Mouse (Mus musculus) CH12.LX (cell line): ENCODE measurements at regions not wholly inside any gene's neighbourhood (a gene's known extent, or its start where the extent isn't known, plus 50 kb on each side); places are given as distances from the start of the nearest gene placed in this dataset.

Experiments used
- DNase-seq: peaks from one replicate; pipeline ENCODE4 v3.0.0-alpha.2; 2013; ENCODE audit errors: extremely low read depth
- H3K27ac ChIP-seq: 2 replicates; pipeline ENCODE4 v1.5.1; 2012; ENCODE audit warnings: low read depth, mild to moderate bottlenecking, control low read depth, moderate library complexity; ENCODE audit not compliant: insufficient read depth
- H3K27me3 ChIP-seq: replicated peaks from 2 replicates; pipeline ENCODE3; 2012; ENCODE audit warnings: inconsistent platforms
- H3K36me3 ChIP-seq, 2 experiments: replicated peaks in 1 of 2; 2 replicates each; pipeline versions ENCODE3 to v1.6.1; 2012; ENCODE audit warnings: inconsistent platforms in 1 of 2, low read length in 1 of 2, mild to moderate bottlenecking in 1 of 2, mixed read lengths in 1 of 2, moderate library complexity in 1 of 2; ENCODE audit not compliant: control insufficient read depth in 1 of 2, insufficient read depth in 1 of 2
- H3K4me1 ChIP-seq, 2 experiments: 2 replicates each; pipeline ENCODE4 v1.6.1; 2012; ENCODE audit warnings: inconsistent platforms in 1 of 2, moderate library complexity in 1 of 2; ENCODE audit not compliant: insufficient read depth in 2 of 2, control insufficient read depth in 1 of 2
- H3K4me2 ChIP-seq: 2 replicates; pipeline ENCODE4 v1.6.1; 2012; ENCODE audit warnings: low read depth, mild to moderate bottlenecking, control low read depth; ENCODE audit not compliant: poor library complexity, insufficient read depth, severe bottlenecking
- H3K4me3 ChIP-seq, 3 experiments: fragments of 150-350 bp in 1 of 3; sonication (generic) in 1 of 3; replicated peaks in 1 of 3; 2 replicates each; pipeline versions ENCODE3 to v1.5.1; 2011 to 2012; ENCODE audit warnings: low read depth in 2 of 3, low read length in 2 of 3, mild to moderate bottlenecking in 2 of 3, moderate library complexity in 2 of 3, control low read depth in 1 of 3, improper control_type of control experiment in 1 of 3, inconsistent platforms in 1 of 3, mixed read lengths in 1 of 3; ENCODE audit not compliant: poor library complexity in 1 of 3
- H3K79me2 ChIP-seq: replicated peaks from 2 replicates; pipeline ENCODE4 v1.6.1; 2012; ENCODE audit warnings: mild to moderate bottlenecking, moderate library complexity; ENCODE audit not compliant: control insufficient read depth, poor library complexity, insufficient read depth, severe bottlenecking; ENCODE audit errors: extremely low read depth
- H3K9ac ChIP-seq: 2 replicates; pipeline ENCODE4 v1.6.1; 2012; ENCODE audit warnings: low read depth, mild to moderate bottlenecking, control low read depth, moderate library complexity; ENCODE audit not compliant: insufficient read depth
- H3K9me3 ChIP-seq: replicated peaks from 2 replicates; pipeline ENCODE3; 2012; ENCODE audit warnings: low read length, inconsistent platforms, mixed read lengths
- BHLHE40 ChIP-seq: IDR thresholded peaks from 2 replicates; pipeline ENCODE4 v1.6.1; 2011; ENCODE audit warnings: mild to moderate bottlenecking, low read depth, low read length, improper control_type of control experiment
- CHD1 ChIP-seq: IDR thresholded peaks from 2 replicates; pipeline ENCODE4 v1.6.1; 2012; ENCODE audit warnings: low read depth, low read length, improper control_type of control experiment, inconsistent platforms
- CHD2 ChIP-seq: IDR thresholded peaks from 2 replicates; pipeline ENCODE4 v1.6.1; 2011; ENCODE audit warnings: low read length, improper control_type of control experiment
- E2F4 ChIP-seq: IDR thresholded peaks from 2 replicates; pipeline ENCODE4 v1.6.1; 2011; ENCODE audit warnings: low read depth, low read length, improper control_type of control experiment; ENCODE audit not compliant: insufficient replicate concordance
- ELF1 ChIP-seq: IDR thresholded peaks from 2 replicates; pipeline ENCODE4 v1.6.1; 2014; ENCODE audit warnings: low read depth, mild to moderate bottlenecking, inconsistent platforms, low read length, improper control_type of control experiment
- ETS1 ChIP-seq: conservative IDR thresholded peaks from 2 replicates; pipeline ENCODE4 v1.6.1; 2012; ENCODE audit warnings: low read depth, mild to moderate bottlenecking, inconsistent platforms, low read length, improper control_type of control experiment, moderate library complexity
- GABPA ChIP-seq: IDR thresholded peaks from 2 replicates; pipeline ENCODE4 v1.6.1; 2012; ENCODE audit warnings: low read depth, low read length, improper control_type of control experiment, inconsistent platforms; ENCODE audit not compliant: insufficient replicate concordance
- JUN ChIP-seq: IDR thresholded peaks from 2 replicates; pipeline ENCODE4 v1.6.1; 2011; ENCODE audit warnings: low read depth, mild to moderate bottlenecking, low read length, improper control_type of control experiment, moderate library complexity; ENCODE audit not compliant: insufficient read depth
- JUND ChIP-seq: conservative IDR thresholded peaks from 2 replicates; pipeline ENCODE4 v1.6.1; 2011; ENCODE audit warnings: low read depth, low read length, improper control_type of control experiment
- KAT2A ChIP-seq: IDR thresholded peaks from 2 replicates; pipeline ENCODE4 v1.6.1; 2012; ENCODE audit warnings: low read length, improper control_type of control experiment, inconsistent platforms; ENCODE audit not compliant: insufficient replicate concordance
- MAFK ChIP-seq: IDR thresholded peaks from 2 replicates; pipeline ENCODE4 v1.6.1; 2011; ENCODE audit warnings: low read length, improper control_type of control experiment; ENCODE audit not compliant: insufficient replicate concordance
- MAX ChIP-seq: IDR thresholded peaks from 2 replicates; pipeline ENCODE4 v1.6.1; 2011; ENCODE audit warnings: low read length, improper control_type of control experiment
- MAZ ChIP-seq: IDR thresholded peaks from 2 replicates; pipeline ENCODE4 v1.6.1; 2012; ENCODE audit warnings: low read depth, mild to moderate bottlenecking, inconsistent platforms, low read length, improper control_type of control experiment, moderate library complexity
- MEF2A ChIP-seq: IDR thresholded peaks from 2 replicates; pipeline ENCODE4 v1.6.1; 2014; ENCODE audit warnings: low read depth, mild to moderate bottlenecking, inconsistent platforms, low read length, improper control_type of control experiment, borderline replicate concordance
- MXI1 ChIP-seq: IDR thresholded peaks from 2 replicates; pipeline ENCODE4 v1.6.1; 2011; ENCODE audit warnings: mild to moderate bottlenecking, low read depth, low read length, improper control_type of control experiment
- NRF1 ChIP-seq: IDR thresholded peaks from 2 replicates; pipeline ENCODE4 v1.6.1; 2014; ENCODE audit warnings: low read depth, mild to moderate bottlenecking, inconsistent platforms, low read length, improper control_type of control experiment, moderate library complexity
- PAX5 ChIP-seq: IDR thresholded peaks from 2 replicates; pipeline ENCODE4 v1.6.1; 2012; ENCODE audit warnings: low read length, inconsistent platforms, mixed read lengths
- POLR2A ChIP-seq: IDR thresholded peaks from 2 replicates; pipeline ENCODE4 v1.6.1; 2011; ENCODE audit warnings: low read depth, mild to moderate bottlenecking, improper control_type of control experiment, low read length
- RAD21 ChIP-seq: IDR thresholded peaks from 2 replicates; pipeline ENCODE4 v1.6.1; 2011; ENCODE audit warnings: low read depth, mild to moderate bottlenecking, low read length, improper control_type of control experiment, moderate library complexity
- RCOR1 ChIP-seq: conservative IDR thresholded peaks from 2 replicates; pipeline ENCODE4 v1.6.1; 2012; ENCODE audit warnings: low read depth, mild to moderate bottlenecking, inconsistent platforms, low read length, improper control_type of control experiment
- SIN3A ChIP-seq: IDR thresholded peaks from 2 replicates; pipeline ENCODE4 v1.6.1; 2012; ENCODE audit warnings: low read length, improper control_type of control experiment, inconsistent platforms
- SMC3 ChIP-seq: IDR thresholded peaks from 2 replicates; pipeline ENCODE4 v1.6.1; 2011; ENCODE audit warnings: low read depth, low read length, improper control_type of control experiment
- TBP ChIP-seq: conservative IDR thresholded peaks from 2 replicates; pipeline ENCODE4 v1.6.1; 2011; ENCODE audit warnings: low read depth, low read length, improper control_type of control experiment
- TCF12 ChIP-seq: IDR thresholded peaks from 2 replicates; pipeline ENCODE4 v1.6.1; 2014; ENCODE audit warnings: low read depth, mild to moderate bottlenecking, inconsistent platforms, low read length, improper control_type of control experiment
- USF1 ChIP-seq: IDR thresholded peaks from 2 replicates; pipeline ENCODE4 v1.6.1; 2014; ENCODE audit warnings: low read depth, mild to moderate bottlenecking, inconsistent platforms, low read length, improper control_type of control experiment
- ZKSCAN1 ChIP-seq: IDR thresholded peaks from 2 replicates; pipeline ENCODE4 v1.6.1; 2012; ENCODE audit warnings: low read depth, inconsistent platforms, low read length, improper control_type of control experiment, borderline replicate concordance
- ZMIZ1 ChIP-seq: IDR thresholded peaks from 2 replicates; pipeline ENCODE4 v1.6.1; 2012; ENCODE audit warnings: low read depth, mild to moderate bottlenecking, inconsistent platforms, low read length, improper control_type of control experiment
- ZNF384 ChIP-seq: IDR thresholded peaks from 2 replicates; pipeline ENCODE4 v1.6.1; 2012; ENCODE audit warnings: low read depth, low read length, improper control_type of control experiment, inconsistent platforms
- dilution Hi-C: fragments of 300-500 bp; cut with MboI; formaldehyde crosslinking; loops from 2 replicates; pipeline ENCODE4 v1.14.3; 2020; ENCODE audit warnings: low sequenced_read_pairs; ENCODE audit not compliant: extremely low pct_unique_long_range_greater_than_20kb, extremely low pct_ligation_motif_present
- in situ Hi-C: fragments of 300-500 bp; cut with MboI; formaldehyde crosslinking; loops from 3 replicates; pipeline ENCODE4 v1.14.3; 2019; ENCODE audit warnings: low sequenced_read_pairs, low pct_ligation_motif_present, low pct_unique_long_range_greater_than_20kb, mixed read lengths

DNA sequence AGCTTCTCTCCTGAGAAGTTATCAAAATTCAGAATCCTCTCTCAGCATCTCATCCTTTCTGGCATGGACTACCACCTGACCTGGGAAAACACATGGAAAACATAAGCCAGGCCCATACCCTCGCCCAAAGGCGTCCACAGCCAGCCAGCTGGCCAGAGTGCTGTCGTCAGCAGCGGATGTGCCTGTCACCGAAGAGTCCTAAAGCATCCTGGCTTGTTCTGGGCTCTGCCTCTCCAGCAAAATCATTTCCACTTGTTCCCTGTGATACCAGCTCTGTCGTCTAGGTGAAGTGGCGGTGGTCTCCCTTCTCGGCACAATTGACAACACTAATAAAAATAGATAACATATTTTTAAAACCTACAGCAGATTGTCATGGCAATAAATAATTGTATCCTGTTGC lies 70.0 kb upstream of the Igf1r start:
- Histone ChIP-seq H3K79me2 (no peaks in the 10 kb centered on the region), H3K27ac (no peak overlapping the region), H3K4me1 (no peaks in the 10 kb centered on the region), H3K9ac (no peak overlapping the region), H3K4me2 (no peak overlapping the region), H3K36me3 (no peaks in the 10 kb centered on the region), H3K4me3 (no peak overlapping the region), H3K27me3 (peaks cover 75% of the 10 kb centered on the region), H3K9me3 (no peaks in the 10 kb centered on the region)
- no peak for TF ChIP-seq TCF12
- no peak for TF ChIP-seq CHD1
- TF ChIP-seq USF1: no peak
- TF ChIP-seq ZNF384: no peak
- no peak for TF ChIP-seq RCOR1
- TF ChIP-seq PAX5: no peak
- no peak for TF ChIP-seq JUND
- no peak for TF ChIP-seq KAT2A
- no peak for TF ChIP-seq MAFK
- no peak for TF ChIP-seq ETS1
- no peak for TF ChIP-seq CHD2
- no peak for TF ChIP-seq TBP
- no peak for TF ChIP-seq MEF2A
- TF ChIP-seq E2F4: no peak
- TF ChIP-seq NRF1: no peak
- TF ChIP-seq BHLHE40: no peak
- TF ChIP-seq ELF1: no peak
- TF ChIP-seq MAX: no peak
- no peak for TF ChIP-seq SMC3
- no peak for TF ChIP-seq GABPA
- dilution Hi-C loops (no loop called here), in situ Hi-C loops (no loop called here)
- no peak for DNase-seq

DNA sequence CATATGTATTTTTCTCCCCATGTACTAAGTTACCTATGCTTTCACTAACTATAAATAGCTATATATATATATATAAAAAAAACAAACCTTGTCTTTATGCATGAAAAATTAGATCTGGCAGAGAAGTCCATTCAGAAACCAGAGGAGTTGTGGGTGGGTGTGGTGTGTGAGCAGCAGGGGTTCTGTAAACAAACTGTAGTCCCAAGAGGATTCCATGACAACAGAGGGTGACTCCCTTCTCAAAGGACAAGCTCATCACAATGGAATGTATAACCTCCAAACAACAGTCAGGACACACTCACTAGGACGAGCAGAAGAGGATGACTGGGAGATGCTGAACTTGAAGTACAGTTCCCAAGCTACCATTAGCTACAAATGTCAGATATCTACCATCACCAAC lies 74.4 kb upstream of the Igf1r start:
- H3K4me3 ChIP-seq: no peak overlapping the region
- in situ Hi-C loops (no loop called here), dilution Hi-C loops (no loop called here)
- H3K27ac ChIP-seq: no peak overlapping the region
- no peak for DNase-seq
- no peak for TF ChIP-seq ETS1
- no peak for TF ChIP-seq JUN
- TF ChIP-seq ZMIZ1: no peak
- no peak for TF ChIP-seq MEF2A
- no peak for TF ChIP-seq JUND
- no peak for TF ChIP-seq MAX
- TF ChIP-seq RAD21: no peak
- TF ChIP-seq BHLHE40: no peak
- no peak for TF ChIP-seq MAZ
- TF ChIP-seq SMC3: no peak
- TF ChIP-seq PAX5: no peak
- TF ChIP-seq USF1: no peak
- no peak for TF ChIP-seq NRF1
- TF ChIP-seq SIN3A: no peak
- TF ChIP-seq MXI1: no peak
- TF ChIP-seq POLR2A: no peak
- TF ChIP-seq ZKSCAN1: no peak
- no peak for TF ChIP-seq KAT2A
- no peak for TF ChIP-seq GABPA
- no peaks in the 10 kb centered on the region for H3K4me1 ChIP-seq
- H3K4me2 ChIP-seq: no peak overlapping the region
- H3K27me3 ChIP-seq: peaks cover 76% of the 10 kb centered on the region
- H3K9me3 ChIP-seq: no peaks in the 10 kb centered on the region
- no peak overlapping the region for H3K9ac ChIP-seq
- H3K36me3 ChIP-seq: no peaks in the 10 kb centered on the region
- no peaks in the 10 kb centered on the region for H3K79me2 ChIP-seq
